8 mouse cellular contexts compared by ENCODE assay signal in genomic region chr6:49218275-49218802, GRCm38 (mm10). TPM values are rescaled to one million over a fixed set of nuclear protein-coding genes. Genes with fewer than 3 reads are reported as not detected.
A peak's percentile ranks its signal among the peaks of the same experiment; 100 is the strongest.
DNase-seq lines count a peak whose midpoint lies in the region; ATAC-seq and TF ChIP-seq lines count a peak whose summit lies in the region.

No protein-coding gene starts in this region.

- WGBS in limb, embryonic 11.5 days: under 1% methylated on average over 31 of the region's 31 CpGs
- WGBS in small intestine, adult 2 months: 1% methylated on average over 31 of the region's 31 CpGs

- no peak for TF ChIP-seq RAD21 in CH12.LX (IDR thresholded peaks at IDR 0.05; ENCODE audit: low read depth, low read length)

- H3K4me3 ChIP-seq in gastrocnemius, adult 2 months: peak overlapping the region; percentile 60
- peak overlapping the region; percentile 52 to 64 (median 59) for H3K4me3 ChIP-seq in CH12.LX (replicated peaks in 1 of 3; ENCODE audit: low read depth in 2 of 3, low read length in 2 of 3, poor library complexity in 1 of 3)
- peak overlapping the region; percentile 60 for H3K4me3 ChIP-seq in embryonic fibroblast, embryonic 13.5 days (ENCODE audit: insufficient read depth, low read length)
- H3K4me3 ChIP-seq in limb, embryonic 11.5 days (ENCODE audit: low read depth, low read length): peak overlapping the region; percentile 58
- peak overlapping the region; percentile 55 for H3K4me3 ChIP-seq in small intestine, adult 2 months (ENCODE audit: low read depth, low read length)

- no peak for TF ChIP-seq CTCF in gastrocnemius, adult 2 months (IDR thresholded peaks at IDR 0.05)
- TF ChIP-seq CTCF in CH12.LX (conservative IDR thresholded peaks at IDR 0.05 in 1 of 2, IDR thresholded peaks at IDR 0.05 in 1 of 2; ENCODE audit: low read depth in 2 of 2, low read length in 2 of 2): no peak
- TF ChIP-seq CTCF in embryonic fibroblast, embryonic 13.5 days (IDR thresholded peaks at IDR 0.05; ENCODE audit: borderline replicate concordance, insufficient read depth, low read length): no peak
- no peak for TF ChIP-seq CTCF in small intestine, adult 2 months (IDR thresholded peaks at IDR 0.05; ENCODE audit: extremely low read depth, insufficient read length, insufficient replicate concordance, low read depth, low read length)

- peaks cover 0 to 1% of the 10 kb centered on the region in 2 experiments; a peak in 2 of 4 replicates for H3K4me1 ChIP-seq in CH12.LX (ENCODE audit: control insufficient read depth in 1 of 2, insufficient read depth in 2 of 2)
- H3K4me1 ChIP-seq in embryonic fibroblast, embryonic 13.5 days (ENCODE audit: control insufficient read depth, insufficient read depth, low read length): no peaks in the 10 kb centered on the region
- no peaks in the 10 kb centered on the region for H3K4me1 ChIP-seq in limb, embryonic 11.5 days (ENCODE audit: control insufficient read depth, insufficient read depth, low read length)
- H3K4me1 ChIP-seq in small intestine, adult 2 months (ENCODE audit: control insufficient read depth, insufficient read depth, insufficient read length, low read length): peaks cover 22% of the 10 kb centered on the region

- no peak for DNase-seq in gastrocnemius, adult 2 months
- no peak for DNase-seq in gastrocnemius, adult 18-20 months (ENCODE audit: low spot score)
- peak; percentile 76 for DNase-seq in CH12.LX (ENCODE audit: extremely low read depth)
- DNase-seq in limb, embryonic 11.5 days (ENCODE audit: low spot score): no peak
- DNase-seq in frontal cortex, postnatal 25 days (ENCODE audit: low spot score in 2 of 2): no peak
- DNase-seq in right cerebral cortex, adult 2 months (ENCODE audit: low spot score in 2 of 2): no peak

- peak; percentile 36; the same call in 1 of the 2 replicates for TF ChIP-seq EP300 in CH12.LX (IDR thresholded peaks at IDR 0.05; ENCODE audit: low read length)

- H3K27me3 ChIP-seq in CH12.LX (replicated peaks): peaks cover 7% of the 10 kb centered on the region
- H3K27me3 ChIP-seq in limb, embryonic 11.5 days (ENCODE audit: control insufficient read depth, insufficient read depth, low read length): no peaks in the 10 kb centered on the region
- peaks cover 65% of the 10 kb centered on the region for H3K27me3 ChIP-seq in small intestine, adult 2 months (ENCODE audit: control insufficient read depth, insufficient read depth, low read length)

- no peaks in the 10 kb centered on the region for H3K36me3 ChIP-seq in CH12.LX (replicated peaks in 1 of 2; ENCODE audit: control insufficient read depth in 1 of 2, insufficient read depth in 1 of 2, low read length in 1 of 2)
- H3K36me3 ChIP-seq in limb, embryonic 11.5 days (ENCODE audit: control insufficient read depth, insufficient read depth, low read length): no peaks in the 10 kb centered on the region
- H3K36me3 ChIP-seq in small intestine, adult 2 months (ENCODE audit: control insufficient read depth, insufficient read depth, low read length): no peaks in the 10 kb centered on the region

- intact Hi-C loops in gastrocnemius, adult 2 months (cut with DNase I): loop anchor here (2.0 to 5.0 kb wide), 2 partner anchors 99 to 1962 kb away; partner anchors contain the start of gene Ccdc126

- peaks cover 11% of the 10 kb centered on the region for H3K79me2 ChIP-seq in CH12.LX (replicated peaks; ENCODE audit: control insufficient read depth, extremely low read depth, insufficient read depth, poor library complexity, severe bottlenecking)

- TF ChIP-seq POLR2A in CH12.LX (IDR thresholded peaks at IDR 0.05; ENCODE audit: low read depth, low read length): peak; percentile 82
- TF ChIP-seq POLR2A in embryonic fibroblast, embryonic 13.5 days (IDR thresholded peaks at IDR 0.05; ENCODE audit: low read depth, low read length): no peak
- no peak for TF ChIP-seq POLR2A in small intestine, adult 2 months (IDR thresholded peaks at IDR 0.05; ENCODE audit: low read depth, low read length)

- H3K4me2 ChIP-seq in CH12.LX (ENCODE audit: insufficient read depth, low read depth, poor library complexity, severe bottlenecking): peak overlapping the region; percentile 63
- peak overlapping the region; percentile 53 for H3K4me2 ChIP-seq in limb, embryonic 11.5 days (ENCODE audit: low read depth, severe bottlenecking)

- in situ Hi-C loops in CH12.LX (cut with MboI; ENCODE audit: low pct_ligation_motif_present, low pct_unique_long_range_greater_than_20kb, low sequenced_read_pairs): no loop called here

- no peak overlapping the region for H3K27ac ChIP-seq in gastrocnemius, adult 2 months
- no peak overlapping the region; the same call in 1 of the 2 replicates for H3K27ac ChIP-seq in CH12.LX (ENCODE audit: insufficient read depth, low read depth)
- H3K27ac ChIP-seq in embryonic fibroblast, embryonic 13.5 days (ENCODE audit: insufficient read depth, low read length): no peak overlapping the region
- peak overlapping the region; percentile 88; the same call in 1 of the 2 replicates for H3K27ac ChIP-seq in limb, embryonic 11.5 days (replicated peaks; ENCODE audit: low read depth, low read length)
- no peak overlapping the region for H3K27ac ChIP-seq in small intestine, adult 2 months (ENCODE audit: insufficient read depth, low read depth, low read length)

- no peak for ATAC-seq in limb, embryonic 11.5 days (ENCODE audit: insufficient number of reproducible peaks, low FRiP score, low TSS enrichment, low read depth)

- peak overlapping the region; percentile 79 for H3K9ac ChIP-seq in CH12.LX (ENCODE audit: insufficient read depth, low read depth)
- peak overlapping the region; percentile 61 for H3K9ac ChIP-seq in limb, embryonic 11.5 days (ENCODE audit: low read length)

- dilution Hi-C loops in CH12.LX (cut with MboI; ENCODE audit: extremely low pct_ligation_motif_present, extremely low pct_unique_long_range_greater_than_20kb, low sequenced_read_pairs): no loop called here

- H3K9me3 ChIP-seq in CH12.LX (replicated peaks; ENCODE audit: low read length): no peaks in the 10 kb centered on the region
- no peaks in the 10 kb centered on the region for H3K9me3 ChIP-seq in limb, embryonic 11.5 days (ENCODE audit: control insufficient read depth, low read length)

TF ChIP-seq in CH12.LX, 34 proteins besides CTCF, POLR2A, EP300 and RAD21 (continues in another document):
- TF ChIP-seq MXI1 (IDR thresholded peaks at IDR 0.05; ENCODE audit: low read depth, low read length): peak; percentile 96
- peak; percentile 31 for TF ChIP-seq IRF4 (IDR thresholded peaks at IDR 0.05; ENCODE audit: low read depth, low read length)
- 0 out of 2 replicates have a peak, but pooled peaks have one; percentile 21 for TF ChIP-seq E2F4 (IDR thresholded peaks at IDR 0.05; ENCODE audit: insufficient replicate concordance, low read depth, low read length)
- peak; percentile 22; the same call in 1 of the 2 replicates for TF ChIP-seq MEF2A (IDR thresholded peaks at IDR 0.05; ENCODE audit: borderline replicate concordance, low read depth, low read length)
- TF ChIP-seq RCOR1 (conservative IDR thresholded peaks at IDR 0.05; ENCODE audit: low read depth, low read length): peak; percentile 70; the same call in 1 of the 2 replicates
- no peak for TF ChIP-seq ZC3H11A (IDR thresholded peaks at IDR 0.05; ENCODE audit: low read depth, low read length)
- peak; percentile 96 for TF ChIP-seq CHD1 (IDR thresholded peaks at IDR 0.05; ENCODE audit: low read depth, low read length)
- TF ChIP-seq NRF1 (IDR thresholded peaks at IDR 0.05; ENCODE audit: low read depth, low read length): no peak
- TF ChIP-seq KAT2A (IDR thresholded peaks at IDR 0.05; ENCODE audit: insufficient replicate concordance, low read length): no peak
- peak; percentile 75; the same call in 1 of the 2 replicates for TF ChIP-seq ZNF384 (IDR thresholded peaks at IDR 0.05; ENCODE audit: low read depth, low read length)
- peak; percentile 52; the same call in 1 of the 2 replicates for TF ChIP-seq BHLHE40 (IDR thresholded peaks at IDR 0.05; ENCODE audit: low read depth, low read length)
- TF ChIP-seq USF1 (IDR thresholded peaks at IDR 0.05; ENCODE audit: low read depth, low read length): no peak
- TF ChIP-seq MAZ (IDR thresholded peaks at IDR 0.05; ENCODE audit: low read depth, low read length): peak; percentile 83
- peak; percentile 20; the same call in 1 of the 2 replicates for TF ChIP-seq UBTF (IDR thresholded peaks at IDR 0.05; ENCODE audit: low read depth, low read length)
- peak; percentile 83 for TF ChIP-seq SIN3A (IDR thresholded peaks at IDR 0.05; ENCODE audit: low read length)
- TF ChIP-seq GABPA (IDR thresholded peaks at IDR 0.05; ENCODE audit: insufficient replicate concordance, low read depth, low read length): no peak
- TF ChIP-seq MYC (IDR thresholded peaks at IDR 0.05; ENCODE audit: low read depth, low read length): peak; percentile 76; the same call in 1 of the 2 replicates
- peak; percentile 81 for TF ChIP-seq POLR2AphosphoS2 (IDR thresholded peaks at IDR 0.05; ENCODE audit: low read depth, low read length)
- TF ChIP-seq TBP (conservative IDR thresholded peaks at IDR 0.05; ENCODE audit: low read depth, low read length): peak; percentile 6; the same call in 1 of the 2 replicates
- peak; percentile 32; the same call in 1 of the 2 replicates for TF ChIP-seq TCF12 (IDR thresholded peaks at IDR 0.05; ENCODE audit: low read depth, low read length)
- no peak for TF ChIP-seq CHD2 (IDR thresholded peaks at IDR 0.05; ENCODE audit: low read length)
- TF ChIP-seq ELF1 (IDR thresholded peaks at IDR 0.05; ENCODE audit: low read depth, low read length): no peak

RNA-seq across cellular contexts. Expression of gene Igf2bp3, which starts 3.6 kb away (rescaled TPM):
- total RNA-seq in gastrocnemius, adult 2 months (2021): under 1 TPM; 0.06 to 0.13 TPM
- under 1 TPM; 0.09 to 0.11 TPM for total RNA-seq in gastrocnemius, adult 18-20 months (2021)
- total RNA-seq in CH12.LX (2012; rRNA removed): 18.4 TPM in 2 replicates
- total RNA-seq in CH12.LX (2014; rRNA removed): 35.6 and 39.1 TPM in 2 replicates
- 22.0 and 23.1 TPM in 2 replicates for polyA plus RNA-seq in CH12.LX (2012; ENCODE audit: insufficient read length, low read depth)
- 31.1 and 33.8 TPM in 2 replicates for polyA plus RNA-seq in embryonic fibroblast, embryonic 13.5 days (2011; ENCODE audit: insufficient read length, low read depth, missing spikeins)
- polyA plus RNA-seq in limb, embryonic 11.5 days (2014; fragmentation: Nextera tagmentation; extraction: Ambion mirVana): 140 and 155 TPM in 2 replicates
- 0.06 and 0.09 TPM in 2 replicates for polyA plus RNA-seq in small intestine, adult 2 months (2012; rRNA removed)

RNA-seq across cellular contexts. Expression of gene Tra2a, which starts 45.5 kb away (rescaled TPM):
- 10 to 100 TPM; 15.0 to 30.8 TPM for total RNA-seq in gastrocnemius, adult 2 months (2021)
- total RNA-seq in gastrocnemius, adult 18-20 months (2021): 10 to 100 TPM; 14.7 to 20.2 TPM
- 55.4 and 78.8 TPM in 2 replicates for total RNA-seq in CH12.LX (2012; rRNA removed)
- total RNA-seq in CH12.LX (2014; rRNA removed): 120 and 142 TPM in 2 replicates
- polyA plus RNA-seq in CH12.LX (2012; ENCODE audit: insufficient read length, low read depth): 95.1 and 103 TPM in 2 replicates
- polyA plus RNA-seq in embryonic fibroblast, embryonic 13.5 days (2011; ENCODE audit: insufficient read length, low read depth, missing spikeins): 154 and 162 TPM in 2 replicates
- 64.2 and 75.1 TPM in 2 replicates for polyA plus RNA-seq in limb, embryonic 11.5 days (2014; fragmentation: Nextera tagmentation; extraction: Ambion mirVana)
- polyA plus RNA-seq in small intestine, adult 2 months (2012; rRNA removed): 9.6 and 15.8 TPM in 2 replicates

Comparison
In these comparisons a context has a peak if more than half of its experiments do, and no peak if none do; other contexts are left out.
1. RNA of gene Igf2bp3, which starts 3.6 kb away (polyA plus RNA-seq): 140 to 155 TPM in limb, embryonic 11.5 days, 31.1 to 33.8 TPM in embryonic fibroblast, embryonic 13.5 days and 22.0 to 23.1 TPM in CH12.LX; 0.06 to 0.09 TPM in small intestine, adult 2 months; every median in the first group is over 10 times any median in the second.
2. Peak in every context shown above with its lines, with median percentiles within 50 percentile points of each other: H3K4me3 ChIP-seq.